Mouse (Mus musculus): Measurements from ENCODE around the gene Styxl1. TPM values are rescaled to one million over a fixed set of nuclear protein-coding genes. Genes with fewer than 3 reads are reported as not detected.
A peak's percentile ranks its signal among the peaks of the same experiment; 100 is the strongest.

The Styxl1 gene
- polyA plus RNA-seq, 1 experiment from 2014 or later, result 0.29 TPM

- Histone ChIP-seq H3K4me3 (ENCODE audit: low read depth, low read length) (no peak overlapping the region), H3K27ac (ENCODE audit: low read depth, low read length) (no peak overlapping the region), H3K27me3 (replicated peaks; ENCODE audit: control insufficient read depth, insufficient read depth, low read length) (no peaks in the 10 kb centered on the region), H3K9me3 (ENCODE audit: control insufficient read depth, low read length) (no peaks in the 10 kb centered on the region), H3K9ac (ENCODE audit: low read depth, low read length) (no peak overlapping the region; the same call in 1 of the 2 replicates), H3K36me3 (ENCODE audit: control insufficient read depth, insufficient read depth, low read length) (peaks cover 22% of the 10 kb centered on the region), H3K4me1 (replicated peaks; ENCODE audit: control insufficient read depth, insufficient read depth, low read length) (peaks cover 16% of the 10 kb centered on the region), H3K4me2 (no peak overlapping the region)
- 66% methylated on average over 2 of the region's 2 CpGs for WGBS
- no peak for ATAC-seq (replicated peaks; ENCODE audit: low FRiP score)
- DNase-seq (ENCODE audit: low spot score), result no peak
These were observed 51.4 kb downstream of the Styxl1 start for GRCm38 (mm10) chr5:135726641-135727346.

DNA sequence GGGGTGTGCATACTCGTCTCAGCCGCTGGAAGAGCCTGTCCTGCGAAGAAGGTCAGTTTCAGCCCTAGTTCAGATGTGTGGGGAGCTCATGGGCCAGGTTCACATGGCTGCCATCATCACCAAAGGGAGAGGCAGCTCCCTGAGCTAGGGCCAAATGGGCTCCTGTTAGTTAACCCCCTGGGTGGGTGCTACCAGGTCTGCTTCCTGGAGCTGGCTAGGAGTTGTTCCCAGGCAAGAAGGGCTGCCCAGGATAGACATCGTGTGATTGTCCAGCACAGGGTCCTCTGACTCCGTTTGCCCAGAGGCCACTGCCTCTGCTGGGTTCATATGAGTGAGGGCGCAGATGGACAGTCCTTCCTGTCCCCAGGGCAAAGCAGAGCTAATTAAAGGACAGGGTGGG lies 52.2 kb downstream of the Styxl1 start:
- no peak overlapping the region for H3K4me3 ChIP-seq (ENCODE audit: low read depth, low read length)
- H3K4me1 ChIP-seq (replicated peaks; ENCODE audit: control insufficient read depth, insufficient read depth, low read length), result peaks cover 16% of the 10 kb centered on the region
- no peak overlapping the region for H3K27ac ChIP-seq (ENCODE audit: low read depth, low read length)

GRCm38 (mm10) chr5:135725391-135725841 lies 52.8 kb downstream of the Styxl1 start:
- Histone ChIP-seq H3K27me3 (replicated peaks; ENCODE audit: control insufficient read depth, insufficient read depth, low read length) (no peaks in the 10 kb centered on the region), H3K9ac (ENCODE audit: low read depth, low read length) (no peak overlapping the region), H3K36me3 (ENCODE audit: control insufficient read depth, insufficient read depth, low read length) (peaks cover 10% of the 10 kb centered on the region), H3K4me2 (peak overlapping the region; percentile 32; the same call in 1 of the 2 replicates), H3K4me3 (ENCODE audit: low read depth, low read length) (no peak overlapping the region), H3K4me1 (replicated peaks; ENCODE audit: control insufficient read depth, insufficient read depth, low read length) (peaks cover 16% of the 10 kb centered on the region), H3K9me3 (ENCODE audit: control insufficient read depth, low read length) (no peaks in the 10 kb centered on the region), H3K27ac (ENCODE audit: low read depth, low read length) (peak overlapping the region; percentile 62)
- ATAC-seq (replicated peaks; ENCODE audit: low FRiP score) (no peak), DNase-seq (ENCODE audit: low spot score) (no peak)
- 55% methylated on average over 8 of the region's 8 CpGs for WGBS

More for the DNA sequence above, 52.2 kb downstream of the Styxl1 start:
- H3K9me3 ChIP-seq (ENCODE audit: control insufficient read depth, low read length), result no peaks in the 10 kb centered on the region
- ATAC-seq (replicated peaks; ENCODE audit: low FRiP score) (no peak), DNase-seq (ENCODE audit: low spot score) (no peak)
- WGBS, result 63% methylated on average over 6 of the region's 6 CpGs
- no peak overlapping the region for H3K9ac ChIP-seq (ENCODE audit: low read depth, low read length)
- H3K4me2 ChIP-seq, result peak overlapping the region; percentile 32; the same call in 1 of the 2 replicates
- peaks cover 15% of the 10 kb centered on the region for H3K36me3 ChIP-seq (ENCODE audit: control insufficient read depth, insufficient read depth, low read length)
- H3K27me3 ChIP-seq (replicated peaks; ENCODE audit: control insufficient read depth, insufficient read depth, low read length), result no peaks in the 10 kb centered on the region

DNA sequence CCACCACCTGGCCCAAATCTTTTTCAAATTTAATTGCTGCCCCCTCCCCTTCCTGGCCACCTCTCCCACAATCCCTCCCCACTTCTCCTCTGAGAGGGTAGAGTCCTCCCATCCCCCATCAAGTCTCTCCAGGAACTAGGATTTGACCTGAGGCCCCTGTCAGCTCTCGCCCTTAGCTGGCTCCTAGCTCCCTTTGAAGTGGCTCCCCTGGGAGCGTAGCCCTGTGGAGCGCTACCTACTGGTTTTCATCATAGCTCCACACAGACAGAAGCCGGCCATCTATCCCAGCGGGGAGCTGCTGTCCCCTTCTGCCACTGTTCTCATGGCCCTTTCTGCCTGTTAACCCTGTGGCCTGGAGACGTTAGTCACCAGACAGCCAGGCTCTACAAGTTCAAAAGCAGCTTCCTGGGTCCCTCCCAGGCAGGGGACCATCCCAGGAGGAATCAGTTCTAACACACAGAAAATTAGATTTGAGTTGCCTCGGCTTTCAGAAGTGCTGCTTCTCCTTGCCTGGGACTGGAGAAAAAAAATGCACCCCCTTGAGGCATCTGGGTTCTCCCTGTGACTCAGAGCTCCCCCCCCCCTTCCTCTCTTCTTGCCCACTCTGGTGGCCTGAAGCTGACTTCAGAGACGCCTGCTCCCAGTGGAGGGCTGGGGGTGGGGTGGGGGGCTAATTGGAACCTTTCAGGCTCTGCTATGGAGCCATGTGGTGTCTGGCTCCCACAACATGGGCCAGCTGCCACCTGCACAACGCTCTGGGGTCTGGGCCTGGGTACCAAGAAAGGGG lies 53.5 kb downstream of the Styxl1 start:
- no peak for ATAC-seq (replicated peaks; ENCODE audit: low FRiP score)
- Histone ChIP-seq H3K4me1 (replicated peaks; ENCODE audit: control insufficient read depth, insufficient read depth, low read length) (peaks cover 16% of the 10 kb centered on the region), H3K27ac (ENCODE audit: low read depth, low read length) (peak overlapping the region; percentile 62), H3K9me3 (ENCODE audit: control insufficient read depth, low read length) (no peaks in the 10 kb centered on the region), H3K9ac (ENCODE audit: low read depth, low read length) (no peak overlapping the region), H3K36me3 (ENCODE audit: control insufficient read depth, insufficient read depth, low read length) (peaks cover 4% of the 10 kb centered on the region; the same call in 1 of the 2 replicates), H3K4me2 (0 out of 2 replicates have a peak overlapping the region, but pooled peaks have one; percentile 12), H3K27me3 (replicated peaks; ENCODE audit: control insufficient read depth, insufficient read depth, low read length) (no peaks in the 10 kb centered on the region), H3K4me3 (ENCODE audit: low read depth, low read length) (no peak overlapping the region)
- no peak for DNase-seq (ENCODE audit: low spot score)
- 49% methylated on average over 9 of the region's 9 CpGs for WGBS

- ATAC-seq (replicated peaks; ENCODE audit: low FRiP score) (no peak), DNase-seq (ENCODE audit: low spot score) (no peak)
- H3K27me3 ChIP-seq (replicated peaks; ENCODE audit: control insufficient read depth, insufficient read depth, low read length), result no peaks in the 10 kb centered on the region
- H3K4me2 ChIP-seq, result no peak overlapping the region
- H3K4me3 ChIP-seq (ENCODE audit: low read depth, low read length), result no peak overlapping the region
- no peak overlapping the region for H3K27ac ChIP-seq (ENCODE audit: low read depth, low read length)
- H3K9ac ChIP-seq (ENCODE audit: low read depth, low read length), result no peak overlapping the region
- no peaks in the 10 kb centered on the region for H3K9me3 ChIP-seq (ENCODE audit: control insufficient read depth, low read length)
- no peaks in the 10 kb centered on the region; the same call in 1 of the 2 replicates for H3K36me3 ChIP-seq (ENCODE audit: control insufficient read depth, insufficient read depth, low read length)
- H3K4me1 ChIP-seq (replicated peaks; ENCODE audit: control insufficient read depth, insufficient read depth, low read length), result peaks cover 16% of the 10 kb centered on the region
- 68% methylated on average over 3 of the region's 3 CpGs for WGBS
These were observed 54.9 kb downstream of the Styxl1 start for GRCm38 (mm10) chr5:135723165-135723751.

- H3K27ac ChIP-seq (ENCODE audit: low read depth, low read length), result no peak overlapping the region
- DNase-seq (ENCODE audit: low spot score) (no peak), ATAC-seq (replicated peaks; ENCODE audit: low FRiP score) (no peak)
- H3K9me3 ChIP-seq (ENCODE audit: control insufficient read depth, low read length), result no peaks in the 10 kb centered on the region
- H3K4me1 ChIP-seq (replicated peaks; ENCODE audit: control insufficient read depth, insufficient read depth, low read length), result peaks cover 16% of the 10 kb centered on the region
- no peak overlapping the region for H3K4me2 ChIP-seq
- no peaks in the 10 kb centered on the region for H3K27me3 ChIP-seq (replicated peaks; ENCODE audit: control insufficient read depth, insufficient read depth, low read length)
- H3K36me3 ChIP-seq (ENCODE audit: control insufficient read depth, insufficient read depth, low read length), result peaks cover 1% of the 10 kb centered on the region; the same call in 1 of the 2 replicates
- 88% methylated on average over 11 of the region's 11 CpGs for WGBS
- H3K4me3 ChIP-seq (ENCODE audit: low read depth, low read length), result no peak overlapping the region
- H3K9ac ChIP-seq (ENCODE audit: low read depth, low read length), result no peak overlapping the region
These were observed 56.1 kb downstream of the Styxl1 start for GRCm38 (mm10) chr5:135722121-135722520.

DNA sequence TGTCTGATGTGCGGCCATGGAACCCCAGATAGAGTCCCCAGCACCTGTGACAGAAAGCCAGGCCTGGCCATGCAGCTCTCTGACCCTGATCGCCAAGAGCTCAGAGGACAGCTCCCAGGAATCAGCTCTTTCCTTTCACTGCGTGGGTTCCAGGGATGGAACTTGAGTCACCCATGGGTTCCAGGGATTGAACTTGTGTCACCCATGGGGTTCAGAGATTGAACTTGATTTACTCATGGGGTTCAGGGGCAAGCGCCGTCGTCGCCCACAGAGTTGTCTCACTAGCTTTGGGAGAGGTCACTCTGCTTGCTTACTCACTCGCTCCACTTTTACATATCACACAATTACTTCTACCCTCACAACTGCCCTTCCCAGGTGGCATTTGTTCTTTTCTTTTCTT lies 57.1 kb downstream of the Styxl1 start:
- Histone ChIP-seq H3K27me3 (replicated peaks; ENCODE audit: control insufficient read depth, insufficient read depth, low read length) (no peaks in the 10 kb centered on the region), H3K4me1 (replicated peaks; ENCODE audit: control insufficient read depth, insufficient read depth, low read length) (peaks cover 13% of the 10 kb centered on the region), H3K27ac (ENCODE audit: low read depth, low read length) (no peak overlapping the region), H3K9ac (ENCODE audit: low read depth, low read length) (no peak overlapping the region), H3K9me3 (ENCODE audit: control insufficient read depth, low read length) (no peaks in the 10 kb centered on the region), H3K36me3 (ENCODE audit: control insufficient read depth, insufficient read depth, low read length) (peaks cover 3% of the 10 kb centered on the region; the same call in 1 of the 2 replicates), H3K4me3 (ENCODE audit: low read depth, low read length) (no peak overlapping the region), H3K4me2 (no peak overlapping the region)
- 92% methylated on average over 8 of the region's 8 CpGs for WGBS
- DNase-seq (ENCODE audit: low spot score), result no peak
- no peak for ATAC-seq (replicated peaks; ENCODE audit: low FRiP score)

- ATAC-seq (replicated peaks; ENCODE audit: low FRiP score) (no peak), DNase-seq (ENCODE audit: low spot score) (no peak)
- H3K27me3 ChIP-seq (replicated peaks; ENCODE audit: control insufficient read depth, insufficient read depth, low read length), result no peaks in the 10 kb centered on the region
- H3K9me3 ChIP-seq (ENCODE audit: control insufficient read depth, low read length), result no peaks in the 10 kb centered on the region
- H3K36me3 ChIP-seq (ENCODE audit: control insufficient read depth, insufficient read depth, low read length), result peaks cover 6% of the 10 kb centered on the region; the same call in 1 of the 2 replicates
- H3K4me3 ChIP-seq (ENCODE audit: low read depth, low read length), result no peak overlapping the region
- H3K4me1 ChIP-seq (replicated peaks; ENCODE audit: control insufficient read depth, insufficient read depth, low read length), result peaks cover 7% of the 10 kb centered on the region
- H3K4me2 ChIP-seq, result no peak overlapping the region
- no peak overlapping the region for H3K9ac ChIP-seq (ENCODE audit: low read depth, low read length)
- no peak overlapping the region for H3K27ac ChIP-seq (ENCODE audit: low read depth, low read length)
- 87% methylated on average over 3 of the region's 3 CpGs for WGBS
These were observed 58.1 kb downstream of the Styxl1 start for GRCm38 (mm10) chr5:135720121-135720520.
